Mouse (Mus musculus) hindbrain, embryonic 10.5 days (tissue): ENCODE data around the gene Nol8. TPM values are rescaled to one million over a fixed set of nuclear protein-coding genes. Genes with fewer than 3 reads are reported as not detected.

ENCODE experiments used
- DNase-seq: peaks from one replicate; pipeline ENCODE4 v3.0.0-alpha.2; 2017; ENCODE audit warnings: low spot score
- H3K27ac ChIP-seq: fragments of 300-500 bp; sonication (generic); 2 replicates; pipeline ENCODE4 v1.5.1; 2016; ENCODE audit warnings: mild to moderate bottlenecking, moderate library complexity
- H3K27me3 ChIP-seq: fragments of 300-500 bp; sonication (generic); 2 replicates; pipeline ENCODE4 v1.6.1; 2016; ENCODE audit warnings: mild to moderate bottlenecking; ENCODE audit not compliant: poor library complexity, insufficient read depth, severe bottlenecking
- H3K36me3 ChIP-seq: fragments of 300-500 bp; sonication (generic); 2 replicates; pipeline ENCODE4 v1.6.1; 2016; ENCODE audit warnings: mild to moderate bottlenecking, moderate library complexity
- H3K4me1 ChIP-seq: fragments of 300-500 bp; sonication (generic); replicated peaks from 2 replicates; pipeline ENCODE4 v1.6.1; 2016; ENCODE audit warnings: mild to moderate bottlenecking
- H3K4me3 ChIP-seq: fragments of 300-500 bp; sonication (generic); 2 replicates; pipeline ENCODE4 v1.5.1; 2016; ENCODE audit warnings: mild to moderate bottlenecking, moderate library complexity
- H3K9me3 ChIP-seq: fragments of 300-500 bp; sonication (generic); 2 replicates; pipeline ENCODE4 v1.6.1; 2016; ENCODE audit warnings: mild to moderate bottlenecking, moderate library complexity
- WGBS: fragments of 180-500 bp; shearing (Covaris S2); methylation state at CpG from one replicate; pipeline ENCODE4 v1.1.7; 2016; 5-methylcytosine and 5-hydroxymethylcytosine counted together
- polyA plus RNA-seq: library from polyadenylated mRNA; unstranded; fragments of >200 nt; fragmentation: Nextera tagmentation; extraction: Ambion mirVana; gene quantifications from 2 replicates; pipeline ENCODE4 v1.2.1, GENCODE M21; 2016

Nol8 gene
- polyA plus RNA-seq, 1 experiment from 2014 or later, result 15.2 TPM

DNA sequence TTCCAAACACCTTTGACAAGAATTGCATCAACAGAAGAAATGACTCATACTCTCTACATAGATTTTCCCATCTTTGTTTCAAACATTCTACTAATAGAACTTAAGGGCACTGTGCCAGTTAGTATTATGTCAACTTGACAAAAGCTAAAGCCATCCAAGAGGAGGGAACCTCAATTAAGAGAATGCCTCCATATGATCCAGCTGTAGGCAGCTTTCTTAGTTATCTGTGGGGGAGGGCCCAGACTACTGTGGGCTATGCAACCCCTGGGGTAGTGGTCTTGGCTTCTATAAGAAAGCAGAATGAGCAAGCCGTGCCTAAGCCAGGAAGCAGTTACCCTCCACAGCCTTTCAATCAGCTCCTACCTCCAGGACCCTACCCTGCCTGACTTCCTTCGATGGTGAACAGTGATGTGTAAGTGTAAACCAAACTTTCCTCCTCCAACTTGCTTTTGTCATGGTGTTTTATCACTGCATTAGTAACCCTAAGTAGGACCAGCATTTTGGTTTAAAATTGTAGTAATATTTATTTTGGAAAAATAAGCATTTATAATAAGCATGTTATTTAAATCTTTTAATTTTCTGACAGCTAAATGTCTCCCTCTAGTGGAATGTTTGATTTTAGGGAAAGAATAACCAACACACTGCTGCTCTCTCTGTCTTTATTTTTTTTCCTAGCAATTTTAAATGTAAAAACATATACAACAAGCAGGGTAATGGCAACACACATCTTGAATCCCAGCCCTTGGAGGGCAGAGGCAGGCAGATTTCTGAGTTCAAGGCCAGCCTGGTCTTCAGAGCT is 7.9 kb upstream of the Nol8 start:
- Histone ChIP-seq H3K27ac (no peak overlapping the region), H3K36me3 (peaks cover 5% of the 10 kb centered on the region; the same call in 1 of the 2 replicates), H3K9me3 (no peaks in the 10 kb centered on the region), H3K27me3 (no peaks in the 10 kb centered on the region), H3K4me3 (no peak overlapping the region), H3K4me1 (no peaks in the 10 kb centered on the region)
- WGBS, result 87% methylated on average over 2 of the region's 2 CpGs
- no peak for DNase-seq

- Histone ChIP-seq H3K9me3 (no peaks in the 10 kb centered on the region), H3K4me1 (peaks cover under 1% of the 10 kb centered on the region), H3K27ac (no peak overlapping the region), H3K36me3 (0 out of 2 replicates have a peak, but pooled peaks cover 2% of the 10 kb centered on the region), H3K27me3 (no peaks in the 10 kb centered on the region), H3K4me3 (no peak overlapping the region)
- no peak for DNase-seq
- 87% methylated on average over 1 of the region's 1 CpGs for WGBS
Measured at GRCm38 (mm10) chr13:49646019-49646418, 6.9 kb upstream of the Nol8 start.

GRCm38 (mm10) chr13:49651136-49651535 is 1.7 kb upstream of the Nol8 start:
- peaks cover 6% of the 10 kb centered on the region for H3K36me3 ChIP-seq
- 57% methylated on average over 2 of the region's 2 CpGs for WGBS
- DNase-seq, result no peak
- peak overlapping the region; percentile 82; the same call in 1 of the 2 replicates for H3K4me3 ChIP-seq
- no peaks in the 10 kb centered on the region for H3K27me3 ChIP-seq
- peaks cover 20% of the 10 kb centered on the region for H3K4me1 ChIP-seq
- H3K27ac ChIP-seq, result no peak overlapping the region
- no peaks in the 10 kb centered on the region for H3K9me3 ChIP-seq

DNA sequence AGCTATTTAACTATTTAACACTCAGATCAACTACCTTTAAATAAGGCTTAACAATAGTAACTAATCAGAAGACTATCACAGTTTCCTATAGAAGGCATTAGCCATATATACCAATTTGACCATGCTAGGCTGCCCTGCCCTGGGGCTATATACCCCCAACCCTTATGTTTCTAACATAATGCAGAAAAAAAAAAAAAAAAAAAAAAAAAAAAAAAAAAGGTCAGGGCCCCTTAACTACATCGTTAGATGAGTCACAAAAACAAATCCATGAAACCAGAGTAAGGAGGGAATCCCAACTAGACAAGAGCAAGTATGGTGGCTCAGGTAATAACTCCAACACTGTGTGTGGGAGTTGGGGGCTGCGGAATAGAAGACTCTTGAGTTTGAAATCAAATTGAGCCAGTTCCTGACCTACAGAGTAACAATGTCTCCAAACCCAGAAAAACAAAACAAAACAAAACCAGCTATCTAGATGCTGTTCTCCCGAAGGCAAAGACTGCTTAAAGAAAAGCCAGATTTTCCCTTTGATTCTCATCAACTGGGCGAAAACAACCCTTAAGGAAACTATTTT is 1.0 kb upstream of the Nol8 start:
- peak overlapping the region; percentile 82 for H3K4me3 ChIP-seq
- no peak for DNase-seq
- peaks cover 10% of the 10 kb centered on the region for H3K36me3 ChIP-seq
- H3K4me1 ChIP-seq, result peaks cover 20% of the 10 kb centered on the region
- WGBS, result 4% methylated on average over 4 of the region's 4 CpGs
- peak overlapping the region; percentile 88 for H3K27ac ChIP-seq
- H3K27me3 ChIP-seq, result no peaks in the 10 kb centered on the region
- no peaks in the 10 kb centered on the region for H3K9me3 ChIP-seq

- WGBS, result under 1% methylated on average over 16 of the region's 16 CpGs
- peaks cover 20% of the 10 kb centered on the region for H3K4me1 ChIP-seq
- peaks cover 20% of the 10 kb centered on the region for H3K36me3 ChIP-seq
- H3K27me3 ChIP-seq, result no peaks in the 10 kb centered on the region
- peak overlapping the region; percentile 83 for H3K27ac ChIP-seq
- no peak for DNase-seq
- peak overlapping the region; percentile 82 for H3K4me3 ChIP-seq
- H3K9me3 ChIP-seq, result no peaks in the 10 kb centered on the region
Measured at GRCm38 (mm10) chr13:49653180-49653541, 283 bp downstream of the Nol8 start.

GRCm38 (mm10) chr13:49677793-49678192 is 24.9 kb downstream of the Nol8 start:
- Histone ChIP-seq H3K27me3 (no peaks in the 10 kb centered on the region), H3K4me1 (peaks cover 8% of the 10 kb centered on the region), H3K9me3 (no peaks in the 10 kb centered on the region), H3K36me3 (peaks cover 65% of the 10 kb centered on the region), H3K4me3 (no peak overlapping the region), H3K27ac (no peak overlapping the region)
- no peak for DNase-seq
- 89% methylated on average over 2 of the region's 2 CpGs for WGBS

- Histone ChIP-seq H3K27ac (peak within 1 kb of the TSS; percentile 91), H3K36me3 (peaks cover 46% of the 10 kb centered on the region), H3K4me3 (peak within 1 kb of the TSS; percentile 88), H3K4me1 (peaks cover 27% of the 10 kb centered on the region), H3K9me3 (no peaks in the 10 kb centered on the region), H3K27me3 (no peaks in the 10 kb centered on the region)
- WGBS, result 6% methylated on average over 26 of the region's 26 CpGs
- peak; percentile 99 for DNase-seq
Measured at GRCm38 (mm10) chr13:49681351-49682232, 28.7 kb downstream of the Nol8 start, which contains the start of gene Iars. Gene Iars, plus strand, starts transcription at chr13:49682100.

DNA sequence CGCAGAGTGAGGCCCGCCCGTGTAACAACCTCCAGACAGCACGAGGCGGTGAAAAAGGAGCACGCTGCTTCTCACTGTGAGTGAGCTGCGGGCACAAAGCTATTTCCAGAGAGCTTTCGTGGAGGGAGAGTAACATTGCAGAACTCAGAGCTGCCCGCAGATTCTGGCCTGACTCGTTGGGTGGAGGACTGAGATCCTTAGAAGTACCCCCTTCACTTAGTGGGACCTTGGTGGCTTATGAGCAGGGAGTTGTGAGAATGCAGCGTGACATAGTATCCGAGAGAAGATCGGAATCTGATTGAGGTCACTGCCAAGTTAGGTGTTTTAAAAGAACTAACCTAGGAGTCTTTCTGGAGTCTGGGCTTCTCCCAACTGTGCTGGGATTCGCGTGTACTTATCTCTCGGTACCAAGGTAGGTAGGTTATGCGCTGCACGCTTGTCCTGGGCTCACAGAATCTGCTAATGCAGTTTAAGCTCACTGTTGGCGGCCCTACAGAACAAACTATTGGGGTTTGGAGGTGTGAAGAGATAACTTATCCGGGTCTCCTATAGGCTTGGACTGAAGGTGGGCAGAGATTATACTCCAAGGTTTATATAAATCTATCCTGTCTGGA is 29.5 kb downstream of the Nol8 start:
- Histone ChIP-seq H3K27ac (peak overlapping the region; percentile 91), H3K36me3 (peaks cover 45% of the 10 kb centered on the region), H3K9me3 (no peaks in the 10 kb centered on the region), H3K4me1 (peaks cover 27% of the 10 kb centered on the region), H3K27me3 (no peaks in the 10 kb centered on the region), H3K4me3 (peak overlapping the region; percentile 88)
- no peak for DNase-seq
- WGBS, result 1% methylated on average over 20 of the region's 20 CpGs

GRCm38 (mm10) chr13:49684266-49684665 is 31.4 kb downstream of the Nol8 start:
- H3K27ac ChIP-seq, result 0 out of 2 replicates have a peak overlapping the region, but pooled peaks have one; percentile 9
- no peaks in the 10 kb centered on the region for H3K27me3 ChIP-seq
- whole genome bisulfite sequencing, result 68% methylated on average over 4 of the region's 4 CpGs
- DNase-seq, result no peak
- no peaks in the 10 kb centered on the region for H3K9me3 ChIP-seq
- H3K36me3 ChIP-seq, result peaks cover 47% of the 10 kb centered on the region
- H3K4me1 ChIP-seq, result peaks cover 27% of the 10 kb centered on the region
- peak overlapping the region; percentile 23; the same call in 1 of the 2 replicates for H3K4me3 ChIP-seq

DNA sequence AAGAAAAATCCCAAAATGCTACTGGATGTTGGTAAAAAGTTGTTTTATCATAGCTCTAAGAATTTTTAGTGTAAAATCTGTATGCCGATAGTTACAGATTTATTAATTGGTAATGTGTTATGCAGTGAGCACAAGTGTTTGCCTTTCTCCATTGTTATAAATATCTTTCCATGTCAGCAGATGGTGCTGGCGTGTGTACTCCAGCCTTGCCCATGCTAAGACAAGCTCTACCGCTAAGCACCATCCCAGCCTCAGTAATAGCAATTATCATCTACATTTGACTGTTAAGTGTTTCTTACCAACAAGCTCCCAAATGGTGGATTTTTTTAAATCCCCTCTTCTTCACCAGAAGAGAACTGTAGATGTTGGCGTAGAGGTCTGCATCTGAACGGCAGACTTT is 38.2 kb downstream of the Nol8 start:
- Histone ChIP-seq H3K27me3 (no peaks in the 10 kb centered on the region), H3K4me3 (no peak overlapping the region), H3K27ac (no peak overlapping the region), H3K36me3 (peaks cover 70% of the 10 kb centered on the region), H3K9me3 (no peaks in the 10 kb centered on the region), H3K4me1 (no peaks in the 10 kb centered on the region)
- DNase-seq, result no peak
- WGBS, result 96% methylated on average over 5 of the region's 5 CpGs

DNA sequence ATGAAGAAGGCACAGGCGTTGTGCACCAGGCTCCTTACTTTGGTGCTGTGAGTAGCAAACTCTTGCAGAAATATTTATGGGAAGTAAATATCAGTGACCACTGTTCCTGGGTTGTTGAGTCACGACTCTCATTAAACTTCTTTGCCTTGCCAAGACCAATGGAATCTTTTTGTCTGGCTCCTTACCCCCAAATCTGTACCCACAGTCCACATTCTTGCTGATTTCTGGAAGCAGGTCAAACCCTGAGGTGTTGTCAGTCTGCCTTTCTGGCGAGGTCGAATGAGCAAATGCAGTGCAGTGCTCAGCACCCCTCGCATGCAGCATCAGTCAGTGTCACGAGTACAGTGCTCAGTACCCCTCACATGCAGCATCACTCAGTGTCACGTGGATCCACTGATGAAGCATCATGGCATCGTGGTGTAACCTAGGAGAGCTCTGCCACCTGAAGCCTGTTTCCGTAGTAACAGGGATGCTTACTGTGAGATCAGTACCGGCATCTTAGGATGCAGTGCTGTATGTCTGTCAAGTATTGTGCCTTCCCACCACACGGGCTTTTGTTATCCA is 50.4 kb downstream of the Nol8 start:
- 96% methylated on average over 11 of the region's 11 CpGs for WGBS
- Histone ChIP-seq H3K27me3 (no peaks in the 10 kb centered on the region), H3K4me3 (no peak overlapping the region), H3K36me3 (peaks cover 83% of the 10 kb centered on the region), H3K27ac (no peak overlapping the region), H3K4me1 (peaks cover 10% of the 10 kb centered on the region), H3K9me3 (no peaks in the 10 kb centered on the region)
- no peak for DNase-seq

DNA sequence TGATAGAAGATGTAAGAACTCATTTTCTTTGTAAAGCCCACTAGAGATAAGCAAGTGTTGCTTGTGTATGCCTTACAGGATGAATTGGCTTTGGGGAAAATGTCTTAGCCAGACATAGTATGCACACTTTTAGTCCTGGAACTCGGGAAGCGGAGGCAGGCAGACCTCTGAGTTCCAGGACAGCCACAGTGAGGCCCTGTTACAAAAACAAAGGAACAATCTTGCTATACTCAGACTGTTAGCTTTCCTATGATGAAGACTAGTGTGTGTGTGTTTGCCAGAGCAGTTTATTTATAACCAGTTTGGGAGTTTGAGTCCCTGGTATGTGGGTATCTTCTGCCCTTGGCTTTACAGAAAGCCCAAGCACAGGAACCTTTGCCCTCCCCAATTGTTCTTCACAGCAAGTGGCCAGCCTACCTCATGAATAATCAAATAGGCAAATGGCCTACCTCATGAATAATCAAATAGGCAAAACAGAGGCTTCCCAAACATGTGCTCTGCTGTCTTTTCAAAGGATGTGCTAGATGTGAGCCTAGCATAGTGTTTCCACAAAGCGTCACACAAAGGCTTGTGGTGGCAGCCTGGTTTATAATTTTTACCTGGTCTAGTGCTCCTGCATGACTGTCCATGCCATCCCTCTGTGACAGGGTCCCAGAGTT is 53.3 kb downstream of the Nol8 start:
- no peaks in the 10 kb centered on the region for H3K9me3 ChIP-seq
- peak; percentile 22 for DNase-seq
- peaks cover 10% of the 10 kb centered on the region for H3K4me1 ChIP-seq
- no peaks in the 10 kb centered on the region for H3K27me3 ChIP-seq
- H3K36me3 ChIP-seq, result peaks cover 99% of the 10 kb centered on the region
- no peak overlapping the region; the same call in 1 of the 2 replicates for H3K27ac ChIP-seq
- H3K4me3 ChIP-seq, result no peak overlapping the region
- 82% methylated on average over 3 of the region's 3 CpGs for WGBS
